Mouse (Mus musculus): Measurements from ENCODE around the gene Clca3a2.
"Not testable (repeated sequence)": the region's sequence is repeated elsewhere in the genome, so short reads cannot be mapped to it uniquely, and the experiment has no call there.

The Clca3a2 gene

DNA sequence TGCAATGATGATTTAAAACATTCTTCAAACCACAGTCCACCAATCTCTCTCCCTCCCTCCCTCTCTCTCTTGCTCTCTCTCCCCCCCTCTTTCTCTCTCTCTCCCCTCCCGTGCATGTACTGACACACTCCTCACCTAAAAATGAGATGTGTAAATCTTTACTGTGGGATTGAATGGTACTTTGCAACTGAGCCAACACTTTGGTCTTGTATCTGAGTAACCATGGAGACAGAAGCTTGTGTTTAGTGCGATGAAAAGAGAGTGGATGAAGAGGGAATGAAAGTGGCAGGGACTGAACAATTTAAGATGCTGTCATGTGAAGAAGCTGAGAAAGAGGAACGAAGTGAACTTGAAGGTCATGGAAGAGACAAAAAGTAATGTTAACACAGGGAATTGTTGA lies 71.6 kb downstream of the Clca3a2 start:
- in situ Hi-C loops (cut with MboI, MseI), result not testable (repeated sequence)

Measured in T-helper 1 cell (primary cell).